26 mouse cellular contexts compared by ENCODE assay signal in genomic region chr5:76243929-76244328, GRCm38 (mm10).
"Had no signal": no experiment of that assay in that cellular context is flagged by ENCODE, and none has a peak within 500 bp of the region (broad histone marks: within the 10 kb centered on the region; RNA-seq: fewer than 3 reads in every experiment).

No protein-coding gene starts in this region.

- DNase-seq: gastrocnemius, postnatal 14 days; gastrocnemius, postnatal 36 days; heart, adult 18-20 months; heart, postnatal 14 days; heart, postnatal 36 days; kidney, adult 11 months; kidney, adult 2 months; kidney, adult 9 months; kidney, postnatal 14 days; kidney, postnatal 36 days; layer of hippocampus, adult 9-11 months; layer of hippocampus, postnatal 36 days; left cerebral cortex, postnatal 4 days had no signal

- H3K4me1 ChIP-seq: heart, embryonic 13.5 days; heart, embryonic 15.5 days; hindbrain, embryonic 13.5 days; hindbrain, embryonic 15.5 days; kidney, embryonic 15.5 days; limb, embryonic 13.5 days; limb, embryonic 15.5 days; liver, embryonic 12.5 days had no signal

- H3K9me3 ChIP-seq: heart, embryonic 13.5 days; heart, embryonic 15.5 days; hindbrain, embryonic 13.5 days; hindbrain, embryonic 15.5 days; kidney, embryonic 15.5 days; limb, embryonic 13.5 days; limb, embryonic 15.5 days; liver, embryonic 12.5 days had no signal

- H3K27me3 ChIP-seq: heart, embryonic 13.5 days; heart, embryonic 15.5 days; hindbrain, embryonic 13.5 days; hindbrain, embryonic 15.5 days; kidney, embryonic 15.5 days; limb, embryonic 13.5 days; limb, embryonic 15.5 days; liver, embryonic 12.5 days had no signal

- H3K4me3 ChIP-seq: heart, embryonic 13.5 days; heart, embryonic 15.5 days; hindbrain, embryonic 13.5 days; hindbrain, embryonic 15.5 days; kidney, embryonic 15.5 days; limb, embryonic 13.5 days; limb, embryonic 15.5 days; liver, embryonic 12.5 days had no signal

- ATAC-seq: hindbrain, postnatal 0 days; intestine, embryonic 16.5 days; liver, embryonic 12.5 days had no signal

- H3K27ac ChIP-seq: heart, embryonic 13.5 days; heart, embryonic 15.5 days; hindbrain, embryonic 13.5 days; hindbrain, embryonic 15.5 days; hindbrain, postnatal 0 days; kidney, embryonic 15.5 days; kidney, postnatal 0 days; limb, embryonic 13.5 days; limb, embryonic 15.5 days; liver, embryonic 12.5 days; liver, embryonic 14.5 days had no signal

- H3K9ac ChIP-seq: heart, embryonic 13.5 days; heart, embryonic 15.5 days; hindbrain, embryonic 13.5 days; hindbrain, embryonic 15.5 days; kidney, embryonic 15.5 days; limb, embryonic 13.5 days; limb, embryonic 15.5 days; liver, embryonic 12.5 days; liver, embryonic 14.5 days had no signal

- H3K4me2 ChIP-seq: heart, embryonic 11.5 days; heart, embryonic 13.5 days; heart, embryonic 15.5 days; hindbrain, embryonic 13.5 days; hindbrain, embryonic 15.5 days; kidney, embryonic 15.5 days; limb, embryonic 13.5 days; limb, embryonic 15.5 days; liver, embryonic 12.5 days had no signal
